Mouse (Mus musculus) thymus, postnatal 10 days (tissue): ENCODE results near the gene Cbx1.

Source experiments
- DNase-seq, 2 experiments: peaks; one replicate each; pipeline ENCODE4 v3.0.0; 2021; ENCODE audit warnings: low spot score in 2 of 2

Gene Cbx1

DNA sequence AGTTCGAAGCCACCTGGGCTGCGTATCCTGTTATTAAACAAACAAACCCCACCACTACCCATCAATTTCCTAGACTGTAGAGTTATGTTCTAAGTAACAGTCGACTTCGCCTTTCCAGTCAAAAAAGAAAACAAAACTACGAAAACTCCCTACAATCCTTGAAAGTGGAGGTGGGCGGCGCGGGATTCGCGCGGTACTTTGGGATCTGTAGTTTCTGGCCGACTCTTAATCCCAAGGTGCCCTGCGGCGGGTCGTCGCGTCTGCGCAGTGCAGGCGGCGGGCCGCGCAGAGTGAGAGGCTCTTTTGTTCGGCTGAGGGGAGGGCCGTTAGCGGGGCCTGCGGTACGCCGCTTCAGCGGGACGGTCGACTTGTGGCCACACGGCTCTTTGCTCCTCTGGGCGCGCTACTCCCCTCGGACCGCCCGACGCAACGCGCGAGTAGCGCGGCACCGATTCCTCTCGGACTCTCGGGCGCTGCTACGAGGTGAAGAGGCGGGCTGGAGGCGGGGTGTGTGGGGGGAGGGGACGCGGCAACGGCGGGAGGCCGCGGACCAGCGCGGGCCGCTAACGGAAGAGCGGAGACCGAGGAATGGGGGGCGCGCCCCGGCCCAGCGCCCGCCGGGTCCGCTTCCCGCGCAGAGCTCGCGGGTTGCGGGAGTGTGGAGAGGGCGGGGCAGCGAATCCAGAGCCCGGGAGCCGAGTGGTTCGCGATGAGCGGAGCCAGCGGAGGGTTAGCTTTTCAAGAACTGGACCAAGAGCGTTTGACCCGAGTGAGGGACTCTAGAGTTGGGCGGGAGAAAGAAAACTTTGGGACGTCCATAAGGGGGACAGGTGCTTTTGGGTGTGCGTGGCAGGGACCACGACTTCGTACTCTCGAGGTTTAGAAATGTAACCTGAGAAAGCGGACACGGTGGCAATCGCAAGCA is at the start of gene Cbx1:
Cbx1 (plus strand) TSS at position 257 of the 925 bp plus-strand sequence.
- DNase-seq: peak; percentile 85 to 86

DNA sequence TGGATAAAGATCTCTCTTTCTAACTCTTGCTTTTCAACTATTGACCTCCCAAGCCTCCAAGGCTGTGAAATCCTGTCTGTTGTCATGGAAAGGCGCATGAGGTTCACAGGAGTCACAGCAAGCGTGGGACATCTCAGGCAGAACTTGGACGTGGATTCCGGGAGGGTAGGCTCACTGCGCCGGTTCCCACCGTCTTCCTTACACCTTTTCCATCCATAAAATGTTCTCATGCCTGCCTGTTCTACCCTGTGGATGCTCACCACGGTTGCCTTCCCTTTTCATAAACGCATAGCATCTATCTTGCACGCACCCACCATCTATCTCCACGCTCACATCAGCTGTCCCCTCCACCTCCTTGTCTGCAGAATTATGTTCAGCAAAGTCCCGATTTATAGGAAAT is 48.1 kb upstream of the Cbx1 start:
- no peak for DNase-seq

DNA sequence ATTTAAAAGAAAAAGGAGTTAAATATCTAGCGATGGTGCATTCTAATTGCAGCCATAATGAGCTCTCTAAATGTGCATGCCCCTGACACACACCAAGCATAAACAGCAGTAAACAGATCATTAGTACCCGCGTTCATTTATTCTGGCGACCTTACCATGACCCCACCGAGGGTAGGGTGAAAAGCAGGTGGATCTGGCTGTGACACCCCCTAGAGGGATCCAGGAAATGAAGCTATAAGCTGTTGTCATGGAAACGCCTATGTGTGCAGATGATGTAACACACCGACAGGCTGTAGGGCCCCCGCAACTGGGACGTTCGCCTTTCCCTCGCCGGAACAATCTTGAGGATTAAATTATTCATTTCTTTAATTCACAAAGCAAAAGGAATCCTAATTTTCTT is 46.9 kb upstream of the Cbx1 start:
- no peak for DNase-seq

DNA sequence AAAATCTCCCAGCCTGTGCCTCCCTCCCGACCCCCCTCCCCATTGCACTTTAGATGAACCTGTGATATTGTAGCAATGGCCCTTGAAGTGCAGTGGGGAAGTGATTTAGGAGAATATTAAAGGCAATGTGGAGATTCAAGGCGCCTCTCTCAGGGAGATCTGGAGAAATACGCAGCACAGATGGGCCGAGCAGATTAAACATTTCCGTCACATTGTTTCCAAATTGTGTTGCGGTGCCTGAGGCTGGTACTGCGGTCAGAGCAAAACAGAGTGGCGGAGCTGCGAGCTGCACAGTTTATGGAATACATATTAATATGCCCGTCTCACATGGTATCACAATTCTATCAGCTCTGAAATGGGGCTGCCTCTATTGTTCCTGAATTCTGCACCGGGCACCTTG is 45.9 kb upstream of the Cbx1 start:
- no peak for DNase-seq

DNA sequence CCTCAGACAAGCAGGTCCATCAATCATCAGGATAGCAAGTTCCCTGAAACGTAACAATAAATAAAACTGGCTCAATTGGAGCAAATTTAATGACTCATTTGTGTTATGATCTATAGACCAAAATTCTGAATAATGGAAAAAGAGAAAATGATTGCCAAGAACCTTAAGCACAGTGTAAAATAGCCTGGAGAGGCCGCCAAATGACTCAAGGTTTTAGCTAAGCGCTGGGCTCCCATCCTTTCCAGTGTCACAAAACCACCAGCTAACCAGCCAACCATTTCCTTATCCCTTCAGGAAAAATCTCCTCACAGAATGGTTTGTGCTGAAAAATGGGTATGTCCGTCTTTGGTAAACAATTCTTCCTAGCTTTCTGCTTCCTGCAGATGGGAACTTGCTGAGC is 45.0 kb upstream of the Cbx1 start:
- DNase-seq: no peak

DNA sequence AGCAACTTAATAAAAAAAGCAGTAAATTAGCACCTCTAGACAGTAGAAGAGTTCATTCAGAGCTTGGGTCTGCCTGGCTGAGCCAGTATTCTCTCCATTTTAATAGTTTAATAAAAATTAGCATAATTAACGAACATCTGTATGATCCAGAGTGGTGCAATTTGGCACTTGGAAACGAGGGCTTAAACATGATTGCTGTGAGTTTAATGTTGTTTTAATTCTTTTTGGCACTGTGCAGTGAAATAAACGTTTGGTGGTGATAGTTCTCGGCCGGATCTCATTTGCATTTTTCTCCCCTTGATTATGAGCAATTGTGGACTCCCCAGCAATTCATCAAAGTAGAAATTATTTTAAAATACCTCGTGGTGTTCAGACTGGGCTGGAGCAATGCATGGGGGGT is 42.3 kb upstream of the Cbx1 start:
- DNase-seq: no peak

DNA sequence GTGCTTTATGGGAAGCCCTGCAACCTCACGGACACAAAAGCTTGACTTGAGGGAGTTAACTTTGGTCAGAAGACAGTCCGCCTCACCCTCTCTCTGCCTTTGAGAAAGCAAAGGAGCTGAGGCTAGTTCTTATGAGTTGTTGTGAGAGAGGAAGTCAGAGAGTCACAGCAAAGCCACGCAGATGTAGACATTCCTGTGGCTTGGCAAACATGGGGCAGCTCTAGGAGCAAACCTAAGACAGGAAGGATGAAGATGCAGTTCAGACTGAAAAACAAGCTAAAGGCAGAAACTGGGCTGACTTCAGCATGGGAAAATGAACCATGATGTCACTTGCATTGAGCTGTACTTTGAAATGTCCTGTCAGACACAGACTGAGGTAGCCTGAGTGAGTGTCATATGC is 41.4 kb upstream of the Cbx1 start:
- DNase-seq: no peak

DNA sequence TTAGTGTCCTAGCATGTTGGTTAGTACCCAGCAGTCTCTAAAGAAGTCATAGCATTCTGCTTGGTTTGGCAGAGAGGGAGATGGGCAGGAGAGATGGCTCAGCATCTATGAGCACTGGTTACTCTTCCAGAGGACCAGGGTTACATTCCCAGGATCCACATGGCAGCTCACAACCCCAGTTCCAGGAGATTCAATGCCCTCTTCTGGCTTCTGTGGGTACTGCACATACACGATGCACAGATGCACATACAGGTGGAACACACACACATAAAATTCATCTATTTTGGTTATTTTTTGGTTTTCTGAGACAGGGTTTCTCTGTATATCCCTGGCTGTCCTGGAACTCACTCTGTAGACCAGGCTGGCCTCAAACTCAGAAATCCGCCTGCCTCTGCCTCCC is 33.6 kb upstream of the Cbx1 start:
- no peak for DNase-seq

DNA sequence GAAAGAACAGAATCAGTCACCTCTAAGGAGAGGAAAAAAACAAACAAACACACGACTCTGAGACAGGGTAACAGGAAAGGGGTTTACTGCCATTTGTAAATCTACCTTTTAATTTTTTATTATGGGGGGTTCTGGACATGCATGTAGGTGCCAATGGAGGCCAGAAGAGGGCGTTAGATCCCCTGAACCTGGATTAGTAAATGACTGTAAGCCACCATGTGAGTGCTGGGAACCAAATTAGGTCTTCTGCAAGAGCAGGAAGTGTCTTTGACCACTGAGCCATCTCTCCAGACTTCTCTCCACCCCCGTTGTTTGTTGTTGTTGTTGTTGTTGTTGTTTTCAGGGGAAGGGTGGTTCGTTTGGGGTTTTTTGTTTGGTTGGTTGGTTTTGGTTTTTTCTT is 31.5 kb upstream of the Cbx1 start:
- no peak for DNase-seq

DNA sequence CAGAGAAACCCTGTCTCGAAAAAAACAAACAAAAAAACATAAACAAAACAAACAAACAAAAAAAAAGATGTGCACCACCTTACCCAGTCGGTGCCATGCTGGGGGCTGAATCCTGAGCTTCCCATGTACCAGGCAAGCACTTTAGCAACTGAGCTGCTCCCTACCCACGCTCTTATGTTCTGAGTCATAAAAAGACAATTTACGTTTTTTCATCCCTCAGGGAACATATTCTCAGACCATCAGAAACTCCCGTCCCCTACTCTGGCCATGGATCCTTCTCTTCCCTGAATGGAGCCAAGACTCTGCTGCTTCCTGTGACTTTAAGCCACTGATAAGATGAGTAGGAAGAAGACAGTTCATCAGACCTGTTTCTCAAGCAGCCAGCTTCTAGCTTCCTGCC is 30.5 kb upstream of the Cbx1 start:
- no peak for DNase-seq

DNA sequence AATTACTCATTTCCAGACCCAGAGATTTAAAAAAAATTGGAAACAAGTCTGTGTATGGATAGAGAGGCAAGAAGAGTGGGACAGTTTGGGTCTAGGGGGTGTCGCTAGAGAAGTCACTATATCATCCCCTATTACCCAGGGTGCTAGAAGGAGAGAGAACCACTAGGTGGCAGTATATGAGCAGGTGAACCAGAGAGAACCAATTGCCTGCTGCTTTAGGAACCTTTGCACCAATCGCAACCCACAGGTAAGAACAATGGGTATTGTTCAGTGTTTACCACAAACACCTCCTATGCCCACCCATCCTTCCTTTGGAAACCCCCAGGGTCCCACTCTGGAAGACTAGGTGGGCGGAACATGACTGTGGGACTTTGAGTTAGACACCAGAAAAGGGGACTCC is 28.9 kb upstream of the Cbx1 start:
- peak; percentile 22 to 74 for DNase-seq

DNA sequence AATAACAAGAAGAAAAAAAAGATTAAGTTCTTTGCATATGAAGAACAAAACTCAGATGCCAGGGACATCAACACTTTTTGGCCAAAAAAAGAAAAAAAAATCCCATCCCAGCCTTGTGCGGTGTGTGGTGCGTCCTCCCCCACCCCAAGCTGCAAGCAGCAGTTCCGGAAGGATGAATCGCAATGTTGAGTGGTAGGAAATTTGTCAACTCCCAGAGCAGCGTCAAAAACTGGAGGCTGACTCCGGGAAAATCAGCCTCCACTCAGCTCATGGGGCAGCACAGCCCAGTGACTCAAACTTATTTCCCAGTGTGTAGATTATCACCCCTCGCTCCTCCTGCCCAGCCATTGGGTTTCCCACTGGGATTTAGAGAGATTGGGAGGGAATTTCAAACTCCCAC is 26.9 kb upstream of the Cbx1 start:
- DNase-seq: no peak

DNA sequence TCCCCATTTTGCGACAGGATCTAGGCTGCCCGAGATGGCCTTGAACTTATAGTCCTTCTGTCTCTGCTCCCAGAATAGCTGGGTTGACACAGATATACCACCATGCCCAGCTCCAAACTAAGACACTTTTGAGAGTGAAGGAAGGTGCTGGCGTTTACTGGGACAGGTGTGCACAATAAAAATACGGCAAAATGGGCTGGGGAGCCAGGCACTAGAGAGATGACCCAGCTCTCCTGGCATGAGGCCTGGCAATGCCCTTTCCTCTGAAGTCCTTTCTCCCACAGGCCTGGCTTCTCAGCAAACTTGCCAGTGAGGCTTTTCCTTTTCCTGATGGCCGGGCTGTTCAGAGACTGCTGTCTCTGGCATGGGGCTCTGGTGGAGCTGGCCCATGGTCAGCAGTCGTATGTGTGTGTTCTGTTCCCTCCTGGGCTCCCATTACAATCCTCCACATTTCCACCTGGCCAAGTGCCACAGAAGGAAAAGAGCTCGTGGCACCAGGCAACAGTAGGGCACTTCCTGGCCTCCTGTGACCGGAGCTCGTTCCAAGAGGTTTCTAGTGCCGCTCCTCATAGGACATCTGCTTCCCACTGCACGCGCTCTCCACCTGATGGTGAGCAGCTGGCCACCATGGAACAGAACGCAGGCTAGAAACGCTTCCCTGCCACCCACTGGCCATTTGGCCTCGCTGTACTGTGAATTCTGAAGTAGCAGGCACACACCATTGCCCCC is 26.0 kb upstream of the Cbx1 start:
- no peak for DNase-seq

DNA sequence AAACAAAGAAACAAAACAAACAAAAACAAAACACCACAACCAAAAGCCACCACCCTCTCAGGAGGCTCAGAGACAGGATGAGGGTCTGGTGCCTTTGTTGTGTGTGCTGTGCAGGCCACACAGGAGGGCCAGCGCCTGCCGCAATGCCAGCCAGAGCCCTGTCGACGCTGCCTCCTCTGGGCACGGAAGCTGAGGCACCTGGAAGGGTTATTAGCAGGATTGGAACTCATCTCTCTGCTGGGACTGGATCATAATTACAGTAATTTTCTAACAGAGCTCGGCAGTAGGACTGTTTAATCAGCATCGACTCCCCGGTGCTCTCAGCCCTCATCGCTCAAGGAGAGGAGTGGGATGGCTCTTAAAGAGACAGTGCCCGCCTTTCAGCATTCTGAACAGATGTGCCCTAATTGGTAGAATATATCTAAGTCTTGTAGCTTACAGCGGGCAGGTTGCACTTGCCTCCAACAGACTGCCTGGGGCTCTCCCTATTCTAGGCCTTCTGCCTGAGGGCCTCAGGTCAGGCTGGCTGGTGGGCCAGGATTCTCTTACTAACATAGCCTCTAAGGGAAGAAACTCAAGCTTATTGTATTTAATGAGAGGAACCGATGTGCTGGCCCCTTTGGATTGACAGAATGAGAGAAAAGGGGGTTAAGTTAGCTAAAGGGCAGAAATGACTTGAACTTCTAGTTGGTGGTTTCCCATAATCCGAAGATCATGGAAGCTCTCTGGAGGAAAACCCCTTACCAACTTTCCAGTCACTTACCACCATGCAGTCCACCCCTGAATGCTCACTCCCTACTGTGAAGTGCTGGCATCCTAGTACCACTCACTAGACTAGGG is 24.2 kb upstream of the Cbx1 start:
- DNase-seq: no peak

DNA sequence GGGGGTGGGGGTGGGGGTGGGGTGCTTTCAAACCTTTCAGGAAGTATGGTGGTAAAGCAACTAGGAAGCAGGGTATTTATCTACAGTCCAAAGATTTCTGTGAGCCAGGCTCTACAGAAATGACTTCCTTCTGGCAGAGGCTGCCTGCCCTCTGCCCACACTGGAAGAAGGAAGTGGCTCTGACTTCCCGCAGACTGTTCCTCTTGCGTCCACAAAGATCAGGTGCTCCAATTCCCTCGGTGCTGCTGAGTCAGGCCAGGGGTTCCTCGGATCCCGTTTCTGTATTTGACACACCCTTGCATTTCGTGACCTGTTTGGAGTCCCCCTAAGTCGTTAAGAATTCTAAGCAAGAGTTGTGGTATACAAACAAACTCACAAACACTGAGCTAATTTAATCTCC is 23.3 kb upstream of the Cbx1 start:
- DNase-seq: no peak

DNA sequence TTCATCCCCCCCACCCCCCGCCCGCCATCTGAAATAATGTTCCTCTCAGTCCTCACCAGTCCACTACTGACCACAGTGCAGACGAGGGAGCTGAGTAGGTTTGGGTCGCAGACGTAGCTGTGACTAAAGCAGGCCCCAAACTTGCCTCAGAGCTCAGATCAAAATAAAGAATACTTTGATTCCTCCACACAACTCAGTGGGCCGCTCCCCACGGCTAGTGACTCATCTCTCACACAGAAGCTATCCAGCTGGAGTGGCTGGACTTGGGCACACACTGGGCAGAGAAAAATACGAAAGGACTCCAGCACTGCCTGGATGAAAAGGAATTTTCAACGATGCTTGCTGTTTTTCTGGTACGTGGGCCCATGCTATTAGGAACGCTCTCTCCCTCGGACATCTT is 22.4 kb upstream of the Cbx1 start:
- DNase-seq: no peak

DNA sequence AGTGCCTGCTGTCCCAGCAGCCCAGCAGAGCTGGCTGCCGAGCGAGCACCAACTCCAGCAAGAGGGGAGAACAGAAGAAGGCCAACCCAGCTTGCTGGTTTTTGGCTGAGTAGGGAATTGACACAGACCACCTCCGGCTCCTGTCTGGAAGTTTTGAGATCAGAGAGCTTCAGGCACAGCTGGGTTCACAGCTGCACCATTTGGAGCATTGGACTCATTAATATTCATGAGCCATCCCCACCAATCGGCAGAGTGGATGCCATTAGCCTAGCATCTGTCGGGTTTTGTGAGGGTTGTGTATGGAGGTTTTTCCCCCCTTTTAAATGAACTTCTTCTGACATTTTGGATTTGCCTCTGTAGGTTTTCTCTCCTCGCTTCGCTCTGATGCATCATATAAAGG is 21.8 kb upstream of the Cbx1 start:
- no peak for DNase-seq

DNA sequence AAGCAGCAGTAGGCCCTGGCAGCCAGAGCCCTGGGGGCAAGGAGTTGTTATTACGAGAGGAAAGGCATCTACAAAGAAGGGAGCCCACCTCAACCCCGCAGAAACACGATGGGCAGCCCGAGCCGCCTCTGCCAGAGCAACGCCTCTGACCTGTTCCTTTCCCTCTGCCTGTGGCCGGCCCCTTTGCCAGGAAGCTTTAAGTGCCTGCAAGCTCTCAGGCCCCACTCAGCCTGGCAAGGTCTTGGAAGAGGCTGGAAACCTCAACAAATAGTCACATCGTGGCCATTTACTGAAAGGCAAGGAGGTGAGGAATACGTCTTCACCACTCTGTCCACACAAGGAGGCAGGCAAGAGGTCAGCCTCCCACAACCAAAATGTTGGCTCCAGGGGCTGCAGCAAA is 20.7 kb upstream of the Cbx1 start:
- DNase-seq: no peak

DNA sequence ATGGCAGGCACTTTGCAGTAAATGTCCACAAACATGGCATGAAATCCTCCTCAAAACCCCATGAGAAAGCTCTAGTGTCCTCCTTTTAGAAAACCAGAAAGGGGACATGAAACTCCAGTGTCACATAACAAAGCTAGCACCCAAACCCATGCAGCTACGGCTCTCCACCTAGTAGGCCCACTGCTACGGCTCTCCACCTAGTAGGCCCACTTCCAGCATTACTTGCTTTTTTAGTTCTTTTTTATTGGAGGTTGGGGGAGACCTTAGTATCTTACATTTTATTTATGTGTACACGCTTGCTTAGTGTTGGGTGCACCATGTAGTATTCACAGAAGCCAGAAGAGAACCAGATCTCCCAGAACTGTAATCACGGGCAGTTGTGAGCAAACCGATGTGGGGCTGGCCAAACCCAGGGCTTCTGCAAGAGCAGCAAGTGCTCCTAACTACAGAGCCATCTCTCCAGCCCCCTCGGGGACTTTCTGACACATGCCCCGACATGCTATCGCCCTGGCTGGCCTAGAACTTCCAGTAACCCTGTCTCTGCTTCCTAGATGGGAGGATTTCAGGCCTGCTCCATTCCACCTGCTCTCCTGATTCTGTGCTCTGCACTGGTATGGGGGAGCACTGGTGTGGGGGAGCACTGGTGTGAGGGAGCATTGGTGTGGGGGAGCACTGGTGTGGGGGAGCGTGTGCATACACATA is 17.5 kb upstream of the Cbx1 start:
- DNase-seq: no peak

DNA sequence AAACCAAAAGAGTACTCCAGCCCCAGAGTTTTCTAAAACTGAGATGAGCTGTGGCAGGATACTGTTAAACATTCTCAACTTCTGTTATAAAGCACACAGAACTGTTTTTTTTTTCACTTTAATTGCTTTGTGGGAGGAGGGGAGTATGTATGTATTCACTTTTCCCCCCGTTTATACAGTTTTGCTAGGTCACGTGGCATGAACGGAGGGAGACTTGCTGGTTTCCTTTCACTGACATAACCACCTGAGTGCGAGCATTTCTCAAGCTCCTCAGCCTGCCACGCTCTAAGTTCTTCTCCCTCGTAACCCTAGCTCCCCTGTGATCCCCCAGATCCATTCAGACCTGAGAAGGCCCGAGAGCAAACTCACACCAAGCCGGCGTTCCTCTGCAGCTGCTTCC is 16.5 kb upstream of the Cbx1 start:
- DNase-seq: no peak

DNA sequence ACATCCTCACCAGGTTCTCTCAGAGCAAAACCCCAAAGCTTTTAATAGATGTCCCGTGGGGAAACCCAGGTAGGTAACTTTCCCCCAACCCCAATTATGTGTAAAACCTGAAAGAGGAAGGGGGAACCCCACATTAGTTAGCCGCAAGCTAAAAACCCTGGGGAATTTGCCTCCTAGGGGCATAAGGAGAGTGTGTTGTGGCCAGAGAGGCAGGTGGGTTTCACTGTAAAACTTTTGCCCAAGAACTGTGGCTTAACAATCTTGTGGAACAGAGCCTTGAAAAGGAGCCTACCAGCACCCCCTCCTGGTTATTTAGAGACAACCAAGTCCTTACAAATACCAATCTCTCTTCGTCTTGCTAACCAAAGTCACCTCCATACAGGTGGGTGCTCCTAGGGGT is 14.4 kb upstream of the Cbx1 start:
- no peak for DNase-seq

DNA sequence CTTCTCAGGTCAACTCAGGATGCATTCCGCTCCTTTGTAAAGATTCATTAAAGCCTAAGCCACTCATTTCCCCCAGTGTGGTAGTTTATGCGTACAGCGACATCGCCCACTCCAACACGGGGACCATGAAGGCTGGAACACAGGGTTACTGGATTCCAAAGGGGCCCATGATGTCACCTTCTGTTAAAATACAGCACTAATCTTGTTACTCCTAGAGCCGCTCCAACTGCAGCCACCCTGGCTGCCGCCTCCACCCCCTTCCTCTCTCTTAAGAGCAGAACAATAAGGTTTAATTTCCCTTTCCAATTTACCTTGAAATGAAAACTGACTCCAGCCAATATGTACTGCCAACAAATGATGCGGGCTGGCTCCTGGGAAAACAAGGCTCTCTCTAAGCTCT is 13.9 kb upstream of the Cbx1 start:
- DNase-seq: no peak
